Mouse (Mus musculus) embryonic stem cell, embryonic (primary cell): Measurements from ENCODE around the gene Cdyl.

Experiments used
- CTCF ChIA-PET, 4 experiments: fragments of 300-600 bp in 2 of 4; fragments of 350-600 bp in 2 of 4; sonication (Branson Sonifier 250); formaldehyde crosslinking; loops; one replicate each; lab custom pipeline; 2022; ENCODE audit warnings: inconsistent platforms in 2 of 4; lab: Charles Lee
- POLR2A ChIA-PET, 4 experiments: fragments of 300-600 bp in 2 of 4; fragments of 350-600 bp in 2 of 4; sonication (Branson Sonifier 250); formaldehyde crosslinking; loops; one replicate each; lab custom pipeline; 2022; ENCODE audit warnings: antibody characterized with exemption in 4 of 4, inconsistent platforms in 1 of 4; lab: Charles Lee

The Cdyl gene

GRCm38 (mm10) chr13:35742696-35743095, 83.1 kb downstream of the Cdyl start:
- CTCF ChIA-PET: interaction anchor here in 1 of 4 experiments (0.8 kb wide), 1 partner anchor 8 kb away, joined by 3 read pairs; no protein-coding TSS in a partner anchor
- POLR2A ChIA-PET: interaction anchor here in 2 of 4 experiments (1.0 to 10.0 kb wide), 15 partner anchors 9 to 162 kb away, joined by 3 to 130 read pairs (median 6); no protein-coding TSS in a partner anchor

- CTCF ChIA-PET: no interaction called here
- POLR2A ChIA-PET: interaction anchor here in 2 of 4 experiments (1.0 to 10.0 kb wide), 14 partner anchors 8 to 162 kb away, joined by 3 to 130 read pairs (median 7); no protein-coding TSS in a partner anchor
Observed at GRCm38 (mm10) chr13:35743196-35743595, 83.6 kb downstream of the Cdyl start.

- CTCF ChIA-PET: interaction anchor here in 1 of 4 experiments (2.0 kb wide), 1 partner anchor 48 kb away, joined by 4 read pairs; no protein-coding TSS in a partner anchor
- POLR2A ChIA-PET: interaction anchor here in 3 of 4 experiments (0.8 to 2.4 kb wide), 8 partner anchors 8 to 50 kb away, joined by 3 to 17 read pairs (median 4); no protein-coding TSS in a partner anchor
Observed at GRCm38 (mm10) chr13:35749194-35749593, 89.6 kb downstream of the Cdyl start.

GRCm38 (mm10) chr13:35749680-35750079, 90.0 kb downstream of the Cdyl start:
- ChIA-PET POLR2A (interaction anchor here in 1 of 4 experiments (0.8 to 2.4 kb wide), 3 partner anchors 10 to 14 kb away, joined by 3 to 17 read pairs (median 5); no protein-coding TSS in a partner anchor), CTCF (no interaction called here)

- POLR2A ChIA-PET: interaction anchor here in 2 of 4 experiments (0.8 to 2.7 kb wide), 2 partner anchors 10 to 12 kb away, joined by 3 to 12 read pairs; no protein-coding TSS in a partner anchor
- CTCF ChIA-PET: no interaction called here
Observed at GRCm38 (mm10) chr13:35752046-35752445, 92.4 kb downstream of the Cdyl start.

- CTCF ChIA-PET: interaction anchor here in 2 of 4 experiments (0.6 to 1.7 kb wide), 3 partner anchors 52 to 70 kb away, joined by 4 read pairs; no protein-coding TSS in a partner anchor
- POLR2A ChIA-PET: interaction anchor here in 3 of 4 experiments (0.6 to 8.2 kb wide), 11 partner anchors 8 to 174 kb away, joined by 3 to 130 read pairs (median 6); no protein-coding TSS in a partner anchor
Observed at GRCm38 (mm10) chr13:35755002-35755401, 95.4 kb downstream of the Cdyl start.

GRCm38 (mm10) chr13:35755655-35756283, 96.1 kb downstream of the Cdyl start:
- ChIA-PET CTCF (interaction anchor here in 2 of 4 experiments (0.5 to 1.1 kb wide), 2 partner anchors 8 to 43 kb away, joined by 3 to 4 read pairs; no protein-coding TSS in a partner anchor), POLR2A (interaction anchor here in 3 of 4 experiments (0.6 to 8.2 kb wide), 10 partner anchors 8 to 174 kb away, joined by 3 to 130 read pairs (median 6); no protein-coding TSS in a partner anchor)

- ChIA-PET CTCF (interaction anchor here in 2 of 4 experiments (0.7 to 1.1 kb wide), 2 partner anchors 42 to 963 kb away, joined by 3 read pairs; no protein-coding TSS in a partner anchor), POLR2A (interaction anchor here in 3 of 4 experiments (0.6 to 8.2 kb wide), 10 partner anchors 8 to 175 kb away, joined by 3 to 130 read pairs (median 4); no protein-coding TSS in a partner anchor)
Observed at GRCm38 (mm10) chr13:35756393-35757338, 97.0 kb downstream of the Cdyl start.

GRCm38 (mm10) chr13:35760372-35760771, 100.7 kb downstream of the Cdyl start:
- ChIA-PET POLR2A (interaction anchor here in 2 of 4 experiments (1.2 to 8.2 kb wide), 3 partner anchors 11 to 21 kb away, joined by 4 to 130 read pairs (median 7); no protein-coding TSS in a partner anchor), CTCF (no interaction called here)

GRCm38 (mm10) chr13:35764559-35764958, 104.9 kb downstream of the Cdyl start:
- CTCF ChIA-PET: no interaction called here
- POLR2A ChIA-PET: interaction anchor here in 3 of 4 experiments (0.6 to 3.4 kb wide), 10 partner anchors 9 to 817 kb away, joined by 3 to 16 read pairs (median 4); no protein-coding TSS in a partner anchor

GRCm38 (mm10) chr13:35765817-35766216, 106.2 kb downstream of the Cdyl start:
- ChIA-PET POLR2A (interaction anchor here in 2 of 4 experiments (0.7 to 3.4 kb wide), 9 partner anchors 9 to 649 kb away, joined by 3 to 13 read pairs (median 4); no protein-coding TSS in a partner anchor), CTCF (interaction anchor here in 3 of 4 experiments (0.6 to 1.2 kb wide), 4 partner anchors 17 to 1872 kb away, joined by 3 to 5 read pairs (median 4); no protein-coding TSS in a partner anchor)

- ChIA-PET POLR2A (interaction anchor here in 3 of 4 experiments (0.8 to 3.2 kb wide), 8 partner anchors 12 to 1641 kb away, joined by 3 to 12 read pairs (median 4); no protein-coding TSS in a partner anchor), CTCF (interaction anchor here in 2 of 4 experiments (1.0 to 1.4 kb wide), 4 partner anchors 13 to 178 kb away, joined by 3 to 4 read pairs (median 3); no protein-coding TSS in a partner anchor)
Observed at GRCm38 (mm10) chr13:35769673-35770072, 110.0 kb downstream of the Cdyl start.

GRCm38 (mm10) chr13:35770421-35770820, 110.8 kb downstream of the Cdyl start:
- ChIA-PET CTCF (interaction anchor here in 3 of 4 experiments (0.8 to 1.4 kb wide), 6 partner anchors 12 to 177 kb away, joined by 3 to 4 read pairs (median 3); no protein-coding TSS in a partner anchor), POLR2A (interaction anchor here in 2 of 4 experiments (0.7 to 3.2 kb wide), 9 partner anchors 13 to 82 kb away, joined by 3 to 12 read pairs (median 4); no protein-coding TSS in a partner anchor)

- ChIA-PET CTCF (interaction anchor here (0.6 to 2.2 kb wide), 7 partner anchors 10 to 698 kb away, joined by 3 to 8 read pairs (median 3); no protein-coding TSS in a partner anchor), POLR2A (interaction anchor here in 1 of 4 experiments (0.7 to 3.2 kb wide), 4 partner anchors 9 to 34 kb away, joined by 4 to 12 read pairs (median 5); no protein-coding TSS in a partner anchor)
Observed at GRCm38 (mm10) chr13:35771968-35772382, 112.3 kb downstream of the Cdyl start.

- ChIA-PET POLR2A (interaction anchor here in 3 of 4 experiments (0.7 to 1.2 kb wide), 11 partner anchors 9 to 212 kb away, joined by 3 to 5 read pairs (median 3); no protein-coding TSS in a partner anchor), CTCF (interaction anchor here in 3 of 4 experiments (0.6 to 2.2 kb wide), 5 partner anchors 9 to 860 kb away, joined by 3 to 8 read pairs (median 5); no protein-coding TSS in a partner anchor)
Observed at GRCm38 (mm10) chr13:35773763-35774162, 114.1 kb downstream of the Cdyl start.

GRCm38 (mm10) chr13:35776123-35776522, 116.5 kb downstream of the Cdyl start:
- ChIA-PET POLR2A (interaction anchor here in 1 of 4 experiments (1.2 kb wide), 1 partner anchor 17 kb away, joined by 3 read pairs; no protein-coding TSS in a partner anchor), CTCF (no interaction called here)

GRCm38 (mm10) chr13:35780714-35781113, 121.1 kb downstream of the Cdyl start:
- CTCF ChIA-PET: no interaction called here
- POLR2A ChIA-PET: no interaction called here
